Mouse (Mus musculus) lung, embryonic 16.5 days (tissue): ENCODE results near the gene Ube3b. TPM values are rescaled to one million over a fixed set of nuclear protein-coding genes. Genes with fewer than 3 reads are reported as not detected.

Experiments
- ATAC-seq: fragments of 200-750 bp; cut with Nextera tagmentation; 2 replicates; pipeline ENCODE4 v1.8.0; 2017; ENCODE audit warnings: low read depth, mild to moderate bottlenecking, moderate library complexity
- H3K27ac ChIP-seq: fragments of 300-500 bp; sonication (generic); 2 replicates; pipeline ENCODE4 v1.5.1; 2014; ENCODE audit warnings: mild to moderate bottlenecking, control low read depth, low read length
- H3K27me3 ChIP-seq: fragments of 300-500 bp; sonication (generic); 2 replicates; pipeline ENCODE4 v1.6.1; 2014; ENCODE audit warnings: low read depth, low read length, mixed read lengths; ENCODE audit not compliant: control insufficient read depth, insufficient read depth
- H3K36me3 ChIP-seq: fragments of 300-500 bp; sonication (generic); 2 replicates; pipeline ENCODE4 v1.6.1; 2014; ENCODE audit warnings: low read length; ENCODE audit not compliant: control insufficient read depth, insufficient read depth
- H3K4me1 ChIP-seq: fragments of 300-500 bp; sonication (generic); replicated peaks from 2 replicates; pipeline ENCODE4 v1.6.1; 2014; ENCODE audit warnings: low read length, mixed read lengths; ENCODE audit not compliant: control insufficient read depth, insufficient read depth
- H3K4me2 ChIP-seq: fragments of 300-500 bp; sonication (generic); 2 replicates; pipeline ENCODE4 v1.6.1; 2014; ENCODE audit warnings: low read depth, low read length, control low read depth
- H3K4me3 ChIP-seq: fragments of 300-500 bp; sonication (generic); 2 replicates; pipeline ENCODE4 v1.5.1; 2014; ENCODE audit warnings: mild to moderate bottlenecking, low read length, control low read depth
- H3K9ac ChIP-seq: fragments of 300-500 bp; sonication (generic); 2 replicates; pipeline ENCODE4 v1.6.1; 2014; ENCODE audit warnings: low read length, control low read depth
- H3K9me3 ChIP-seq: fragments of 300-500 bp; sonication (generic); 2 replicates; pipeline ENCODE4 v1.6.1; 2016; ENCODE audit warnings: low read length; ENCODE audit not compliant: control insufficient read depth
- WGBS: fragments of 180-500 bp; shearing (Covaris S2); extraction: QIAGEN DNeasy Blood & Tissue Kit; methylation state at CpG from one replicate; pipeline ENCODE4 v1.1.7; 2014; 5-methylcytosine and 5-hydroxymethylcytosine counted together
- microRNA-seq: library from miRNA; unstranded; fragments of <30 nt; microRNA quantifications from one replicate; pipeline ENCODE4, GENCODE M21; 2016
- polyA plus RNA-seq: library from polyadenylated mRNA; unstranded; fragments of >200 nt; fragmentation: Nextera tagmentation; extraction: Ambion mirVana; gene quantifications from 2 replicates; pipeline ENCODE4 v1.2.1, GENCODE M21; 2015

Ube3b gene
- polyA plus RNA-seq, 1 experiment from 2014 or later, result 54.1 TPM

DNA sequence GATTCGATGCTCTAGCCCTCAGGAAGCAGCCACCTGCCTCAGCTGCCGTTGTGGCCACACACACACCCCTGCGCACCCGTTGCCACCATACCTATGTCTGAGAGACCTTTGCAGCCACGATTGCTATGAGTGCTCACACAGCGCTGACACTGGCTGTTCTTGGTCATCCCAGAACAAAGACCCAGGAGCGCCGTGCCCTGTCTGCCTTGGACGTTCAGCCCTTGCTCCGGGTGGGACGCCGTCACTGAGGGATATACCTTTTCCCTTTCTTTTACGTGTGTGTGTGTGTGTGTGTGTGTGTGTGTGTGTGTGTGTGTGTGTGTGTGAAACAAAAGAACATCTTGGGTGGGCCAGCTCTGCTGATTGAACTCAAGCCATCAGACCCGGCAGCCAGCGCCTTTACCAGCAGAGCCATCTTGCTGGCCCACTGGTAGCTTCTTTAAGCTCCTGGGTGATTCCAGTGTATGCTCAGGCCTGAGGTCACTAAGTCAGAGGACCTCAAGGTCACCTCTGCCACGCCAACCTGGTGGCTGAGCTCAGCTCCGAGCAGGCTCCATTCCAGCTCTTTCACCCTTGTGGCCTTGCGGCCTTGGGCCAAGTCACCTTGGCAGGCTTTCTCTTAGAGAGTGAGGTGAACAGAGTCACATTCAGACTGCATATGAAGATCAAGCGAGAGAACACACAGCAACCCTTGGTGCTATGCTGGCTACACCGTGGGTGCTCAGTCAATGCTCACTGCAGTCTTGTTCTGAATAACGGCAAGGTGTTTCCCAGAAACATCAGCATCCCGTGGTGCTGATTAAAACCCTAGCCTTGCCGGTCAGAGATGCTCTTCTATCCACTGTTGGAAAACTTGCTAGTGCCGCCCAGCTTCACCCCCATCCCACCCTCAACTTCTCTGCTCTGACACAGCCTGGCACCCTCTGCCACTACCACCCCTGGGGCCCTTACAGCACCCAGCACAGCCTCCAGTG lies 81.9 kb downstream of the Ube3b start:
- ATAC-seq, result no peak
- peaks cover 13% of the 10 kb centered on the region for H3K4me1 ChIP-seq
- H3K9ac ChIP-seq, result no peak overlapping the region
- no peaks in the 10 kb centered on the region for H3K36me3 ChIP-seq
- no peaks in the 10 kb centered on the region for H3K27me3 ChIP-seq
- 75% methylated on average over 24 of the region's 24 CpGs for WGBS
- H3K9me3 ChIP-seq, result no peaks in the 10 kb centered on the region
- no peak overlapping the region for H3K4me3 ChIP-seq
- no peak overlapping the region for H3K4me2 ChIP-seq
- H3K27ac ChIP-seq, result no peak overlapping the region

DNA sequence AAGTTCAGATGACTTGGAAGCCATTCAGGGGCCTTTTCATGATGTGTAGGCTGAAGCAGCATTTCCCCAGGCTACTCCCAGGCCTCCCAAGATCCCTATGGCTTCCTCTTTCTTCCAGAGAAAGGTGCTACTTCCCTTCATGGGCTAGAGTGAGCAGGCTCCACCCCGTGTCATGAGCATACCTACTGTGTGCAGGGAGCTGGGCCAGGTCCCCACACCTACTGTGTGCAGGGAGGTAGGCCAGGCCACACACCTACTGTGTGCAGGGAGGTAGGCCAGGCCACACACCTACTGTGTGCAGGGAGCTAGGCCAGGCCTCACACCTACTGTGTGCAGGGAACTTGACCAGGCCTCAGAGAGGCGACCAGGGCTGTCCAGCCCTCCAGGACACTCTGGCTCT lies 84.2 kb downstream of the Ube3b start:
- WGBS, result 56% methylated on average over 2 of the region's 2 CpGs
- Histone ChIP-seq H3K27ac (no peak overlapping the region), H3K4me2 (no peak overlapping the region), H3K27me3 (no peaks in the 10 kb centered on the region), H3K36me3 (no peaks in the 10 kb centered on the region), H3K9ac (no peak overlapping the region), H3K4me1 (peaks cover 15% of the 10 kb centered on the region), H3K9me3 (no peaks in the 10 kb centered on the region), H3K4me3 (no peak overlapping the region)
- ATAC-seq, result no peak

DNA sequence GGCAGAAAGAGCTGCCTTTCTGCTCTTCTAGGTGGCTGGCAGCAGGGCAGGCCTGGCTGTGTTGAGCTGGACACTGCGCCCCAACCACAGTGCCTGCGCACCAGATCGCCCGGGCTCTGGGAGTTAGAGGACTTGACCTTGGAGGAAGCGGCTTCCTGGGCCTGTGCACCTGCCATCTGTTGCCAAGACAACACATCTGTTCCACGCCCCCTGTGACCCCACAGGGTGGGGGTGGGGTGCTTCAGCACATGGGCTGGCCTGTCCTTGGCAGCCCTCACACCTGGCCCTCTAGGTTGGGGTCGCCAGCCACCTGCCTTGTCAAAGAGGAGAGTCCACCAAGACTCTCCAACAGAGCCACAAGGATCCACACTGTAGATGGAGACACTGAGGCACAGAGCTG lies 85.2 kb downstream of the Ube3b start:
- Histone ChIP-seq H3K27ac (no peak overlapping the region), H3K36me3 (no peaks in the 10 kb centered on the region), H3K4me3 (no peak overlapping the region), H3K4me1 (peaks cover 15% of the 10 kb centered on the region), H3K4me2 (no peak overlapping the region), H3K27me3 (no peaks in the 10 kb centered on the region), H3K9me3 (no peaks in the 10 kb centered on the region), H3K9ac (no peak overlapping the region)
- WGBS, result 72% methylated on average over 7 of the region's 7 CpGs
- ATAC-seq, result no peak

DNA sequence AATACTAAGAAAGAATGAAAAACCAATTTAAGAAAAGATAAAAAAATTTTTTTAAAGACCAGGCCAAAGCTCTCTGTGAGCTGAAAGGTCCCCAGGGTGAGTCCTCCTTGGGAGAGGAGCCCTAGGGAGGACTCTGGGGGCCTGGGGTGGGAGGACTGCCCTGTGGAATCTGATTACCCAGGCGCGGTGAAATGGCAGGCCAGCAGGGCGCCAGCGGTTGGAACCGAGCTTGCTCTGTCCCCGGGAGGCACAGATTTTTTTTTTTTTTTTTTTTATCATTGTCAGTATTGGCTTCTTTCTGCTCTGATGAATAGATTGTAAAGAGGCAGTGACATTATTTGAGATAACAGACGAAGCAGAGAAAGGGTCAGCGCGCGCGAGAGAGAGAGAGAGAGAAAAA lies 86.6 kb downstream of the Ube3b start:
- Histone ChIP-seq H3K27me3 (no peaks in the 10 kb centered on the region), H3K9me3 (no peaks in the 10 kb centered on the region), H3K4me3 (peak overlapping the region; percentile 27), H3K36me3 (no peaks in the 10 kb centered on the region), H3K9ac (peak overlapping the region; percentile 47), H3K27ac (peak overlapping the region; percentile 76), H3K4me2 (peak overlapping the region; percentile 61), H3K4me1 (peaks cover 15% of the 10 kb centered on the region)
- ATAC-seq, result peak; percentile 62
- 7% methylated on average over 11 of the region's 11 CpGs for WGBS

DNA sequence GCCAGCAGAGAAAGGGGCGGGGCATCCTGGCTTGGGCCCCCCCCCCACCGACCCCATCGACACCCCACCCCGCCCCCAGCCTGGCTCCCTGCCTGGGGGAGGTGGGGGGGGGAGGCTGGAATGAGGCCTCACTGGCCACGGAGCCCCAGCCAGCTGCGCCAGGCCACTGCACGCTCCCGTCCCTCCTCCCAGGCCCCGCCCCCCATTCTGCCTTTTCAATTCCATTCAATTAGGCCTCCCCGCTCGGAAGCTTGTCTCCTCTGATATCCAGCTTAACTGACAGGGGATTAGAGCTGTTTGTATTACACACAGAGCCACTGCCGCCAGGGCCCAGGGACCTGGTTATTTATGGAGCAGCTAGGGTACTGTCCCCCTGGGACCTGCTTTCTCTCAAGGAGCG lies 87.0 kb downstream of the Ube3b start:
- WGBS, result 3% methylated on average over 10 of the region's 13 CpGs
- peaks cover 15% of the 10 kb centered on the region for H3K4me1 ChIP-seq
- H3K27me3 ChIP-seq, result no peaks in the 10 kb centered on the region
- H3K9me3 ChIP-seq, result no peaks in the 10 kb centered on the region
- peak overlapping the region; percentile 47 for H3K9ac ChIP-seq
- peak overlapping the region; percentile 76 for H3K27ac ChIP-seq
- H3K4me2 ChIP-seq, result peak overlapping the region; percentile 61
- no peaks in the 10 kb centered on the region for H3K36me3 ChIP-seq
- peak overlapping the region; percentile 27 for H3K4me3 ChIP-seq
- peak; percentile 94 for ATAC-seq

DNA sequence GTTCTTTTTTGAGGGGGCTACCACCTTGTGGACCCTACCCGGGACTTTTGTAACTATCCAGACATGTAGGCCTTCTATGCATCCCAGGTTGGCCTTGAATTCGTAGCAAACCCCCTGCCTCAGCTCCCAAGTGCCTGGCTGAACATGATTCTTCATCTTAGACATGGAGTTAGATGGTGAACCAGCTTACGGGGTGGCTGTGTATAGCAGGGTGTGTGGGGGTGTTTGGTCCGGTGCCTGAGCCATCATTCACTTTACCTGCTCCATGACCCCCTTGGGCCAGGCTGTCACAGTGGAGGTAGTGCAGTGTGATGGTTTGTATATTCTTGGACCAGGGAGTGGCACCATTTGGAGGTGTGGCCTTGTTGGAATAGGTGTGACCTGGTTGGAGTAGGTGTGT lies 87.6 kb downstream of the Ube3b start:
- 70% methylated on average over 4 of the region's 4 CpGs for WGBS
- Histone ChIP-seq H3K36me3 (no peaks in the 10 kb centered on the region), H3K9ac (no peak overlapping the region; the same call in 1 of the 2 replicates), H3K9me3 (no peaks in the 10 kb centered on the region), H3K4me2 (no peak overlapping the region), H3K4me3 (no peak overlapping the region), H3K27me3 (no peaks in the 10 kb centered on the region), H3K27ac (peak overlapping the region; percentile 74), H3K4me1 (peaks cover 15% of the 10 kb centered on the region)
- no peak for ATAC-seq

DNA sequence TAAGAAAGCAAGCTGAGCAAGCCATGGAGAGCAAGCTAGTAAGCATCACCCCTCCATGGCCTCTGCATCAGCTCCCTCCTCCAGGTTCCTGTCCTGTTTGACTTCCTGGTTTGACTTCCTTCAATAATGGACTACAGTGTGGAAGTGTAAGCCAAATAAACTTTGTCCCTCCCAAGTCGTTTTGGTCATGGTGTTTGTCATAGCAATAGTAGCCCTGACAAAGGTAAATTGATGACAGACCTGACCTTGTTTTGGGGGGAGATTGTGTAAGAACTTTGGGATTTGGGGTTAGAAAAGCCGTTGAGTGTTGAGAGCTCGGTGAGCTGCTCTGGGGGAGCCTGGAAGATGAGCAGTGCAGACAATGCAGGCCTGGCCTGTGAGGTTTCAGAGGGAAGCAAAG lies 90.0 kb downstream of the Ube3b start:
- no peak for ATAC-seq
- Histone ChIP-seq H3K9ac (no peak overlapping the region), H3K27me3 (no peaks in the 10 kb centered on the region), H3K36me3 (no peaks in the 10 kb centered on the region), H3K4me3 (no peak overlapping the region), H3K27ac (no peak overlapping the region), H3K4me1 (peaks cover 12% of the 10 kb centered on the region), H3K9me3 (no peaks in the 10 kb centered on the region), H3K4me2 (no peak overlapping the region)
- WGBS, result 58% methylated on average over 3 of the region's 3 CpGs

Small RNAs within 50 kb of the gene (microRNA-seq; reads per million reads assigned to microRNA genes)
- gene Mir7027, result not detected

Other genes starting within 250 kb of the Ube3b start
- 2.0 and 2.3 TPM in 2 replicates for gene Acacb, start 234.1 kb upstream of the Ube3b start, polyA plus RNA-seq
- 3.6 and 5.3 TPM in 2 replicates for gene Foxn4, start 106.8 kb upstream of the Ube3b start, polyA plus RNA-seq
- 5.4 and 6.8 TPM in 2 replicates for gene Myo1h, start 91.4 kb upstream of the Ube3b start, polyA plus RNA-seq
- 200 and 214 TPM in 2 replicates for gene Kctd10, start 99 bp upstream of the Ube3b start, polyA plus RNA-seq
- 29.8 and 31.7 TPM in 2 replicates for gene Mmab, start 63.5 kb downstream of the Ube3b start, polyA plus RNA-seq
- 31.1 and 36.1 TPM in 2 replicates for gene Mvk, start 63.7 kb downstream of the Ube3b start, polyA plus RNA-seq
- 2.2 and 2.3 TPM in 2 replicates for gene Fam222a, start 187.4 kb downstream of the Ube3b start, polyA plus RNA-seq